Mouse (Mus musculus) ES-Bruce4 (cell line): ENCODE results near the gene Tbp. TPM values are rescaled to one million over a fixed set of nuclear protein-coding genes. Genes with fewer than 3 reads are reported as not detected.

Experiments used
- H3K27ac ChIP-seq: 2 replicates; pipeline ENCODE4 v1.5.1; 2012; ENCODE audit warnings: low read length, inconsistent platforms; ENCODE audit not compliant: insufficient read depth
- H3K27me3 ChIP-seq: 2 replicates; pipeline ENCODE4 v1.6.1; 2012; ENCODE audit warnings: mild to moderate bottlenecking, low read length, inconsistent platforms; ENCODE audit not compliant: control insufficient read depth, poor library complexity, insufficient read depth, severe bottlenecking
- H3K36me3 ChIP-seq: 2 replicates; pipeline ENCODE4 v1.6.1; 2012; ENCODE audit warnings: inconsistent platforms, mild to moderate bottlenecking, low read length, moderate library complexity; ENCODE audit not compliant: control insufficient read depth, poor library complexity, insufficient read depth, severe bottlenecking
- H3K4me1 ChIP-seq: one replicate; pipeline ENCODE4 v1.8.1; 2011; ENCODE audit warnings: low read length; ENCODE audit not compliant: control insufficient read depth, insufficient read depth
- H3K4me3 ChIP-seq: 2 replicates; pipeline ENCODE4 v1.5.1; 2011; ENCODE audit warnings: low read depth, mild to moderate bottlenecking, low read length
- H3K9ac ChIP-seq: 2 replicates; pipeline ENCODE4 v1.6.1; 2012; ENCODE audit warnings: low read depth, mild to moderate bottlenecking, inconsistent platforms; ENCODE audit not compliant: poor library complexity, severe bottlenecking
- H3K9me3 ChIP-seq: replicated peaks from 2 replicates; pipeline ENCODE4 v1.6.1; 2012; ENCODE audit warnings: mild to moderate bottlenecking, low read length, inconsistent platforms; ENCODE audit not compliant: control insufficient read depth, poor library complexity, insufficient read depth, severe bottlenecking
- CTCF ChIP-seq: IDR thresholded peaks from one replicate; pipeline ENCODE4 v1.8.1; 2011; ENCODE audit warnings: low read depth, low read length
- EP300 ChIP-seq: IDR thresholded peaks from 2 replicates; pipeline ENCODE4 v1.6.1; 2011; ENCODE audit warnings: low read depth, low read length; ENCODE audit not compliant: insufficient read depth
- POLR2A ChIP-seq: IDR thresholded peaks from one replicate; pipeline ENCODE4 v1.8.1; 2011; ENCODE audit warnings: low read length; ENCODE audit not compliant: insufficient read depth
- polyA plus RNA-seq: library from polyadenylated mRNA; stranded (reverse); fragments of >200 nt; gene quantifications from 2 replicates; pipeline ENCODE4 v1.2.4, GENCODE M21; 2011; ENCODE audit warnings: low read depth; ENCODE audit not compliant: missing spikeins, insufficient read depth, insufficient read length

Tbp gene
- polyA plus RNA-seq, 1 experiment = 55.5 TPM

- TF ChIP-seq CTCF (no peak), POLR2A (no peak), EP300 (no peak)
- no peaks in the 10 kb centered on the region for H3K9me3 ChIP-seq
- no peaks in the 10 kb centered on the region for H3K36me3 ChIP-seq
- H3K4me1 ChIP-seq = no peaks in the 10 kb centered on the region
- H3K27ac ChIP-seq = no peak overlapping the region
- H3K4me3 ChIP-seq = no peak overlapping the region
- H3K27me3 ChIP-seq = no peaks in the 10 kb centered on the region
- no peak overlapping the region for H3K9ac ChIP-seq
These were observed 75.4 kb downstream of the Tbp start for GRCm38 (mm10) chr17:15575056-15575455.

- TF ChIP-seq POLR2A (no peak), EP300 (no peak), CTCF (peak; percentile 24)
- no peaks in the 10 kb centered on the region for H3K27me3 ChIP-seq
- H3K27ac ChIP-seq = no peak overlapping the region
- no peaks in the 10 kb centered on the region for H3K4me1 ChIP-seq
- H3K9ac ChIP-seq = peak overlapping the region; percentile 48; the same call in 1 of the 2 replicates
- H3K4me3 ChIP-seq = peak overlapping the region; percentile 65
- H3K9me3 ChIP-seq = no peaks in the 10 kb centered on the region
- H3K36me3 ChIP-seq = no peaks in the 10 kb centered on the region
These were observed 77.6 kb downstream of the Tbp start for GRCm38 (mm10) chr17:15577291-15577694.

Other genes starting within 250 kb of the Tbp start
- gene Dll1, start 123.0 kb upstream of the Tbp start, polyA plus RNA-seq = 1.4 and 2.0 TPM in 2 replicates
- 9.4 and 9.7 TPM in 2 replicates for gene Fam120b, start 103.7 kb upstream of the Tbp start, polyA plus RNA-seq
- gene Psmb1, start 137 bp upstream of the Tbp start, polyA plus RNA-seq = 195 and 199 TPM in 2 replicates
- gene Pdcd2, start 27.4 kb downstream of the Tbp start, polyA plus RNA-seq = 39.2 and 62.0 TPM in 2 replicates
- 5.8 and 7.9 TPM in 2 replicates for gene Prdm9, start 64.5 kb downstream of the Tbp start, polyA plus RNA-seq
- gene Chd1, start 205.1 kb downstream of the Tbp start, polyA plus RNA-seq = 92.2 and 93.7 TPM in 2 replicates